In genomic region chr8:119439893-119440249, GRCm38 (mm10) we compare ENCODE assay signal across 8 mouse cellular contexts. TPM values are rescaled to one million over a fixed set of nuclear protein-coding genes. Genes with fewer than 3 reads are reported as not detected.
DNase-seq lines count a peak whose midpoint lies in the region; ATAC-seq and TF ChIP-seq lines count a peak whose summit lies in the region.

No protein-coding gene starts in this region.

- peak overlapping the region; percentile 12; the same call in 1 of the 2 replicates for H3K27ac ChIP-seq in forebrain, embryonic 10.5 days
- no peak overlapping the region for H3K27ac ChIP-seq in forebrain, embryonic 11.5 days (ENCODE audit: low read depth, low read length)
- H3K27ac ChIP-seq in midbrain, embryonic 10.5 days (replicated peaks), result peak overlapping the region; percentile 55; the same call in 1 of the 2 replicates
- no peak overlapping the region for H3K27ac ChIP-seq in midbrain, embryonic 14.5 days (replicated peaks; ENCODE audit: low read depth, low read length)
- no peak overlapping the region for H3K27ac ChIP-seq in liver, embryonic 12.5 days
- H3K27ac ChIP-seq in small intestine, adult 2 months (ENCODE audit: insufficient read depth, low read depth, low read length), result peak overlapping the region; percentile 95

- TF ChIP-seq CTCF in small intestine, adult 2 months (IDR thresholded peaks at IDR 0.05; ENCODE audit: extremely low read depth, insufficient read length, insufficient replicate concordance, low read depth, low read length), result no peak

- WGBS in forebrain, embryonic 10.5 days, result 71% methylated on average over 7 of the region's 7 CpGs
- 63% methylated on average over 7 of the region's 7 CpGs for WGBS in forebrain, embryonic 11.5 days
- WGBS in midbrain, embryonic 10.5 days, result 67% methylated on average over 7 of the region's 7 CpGs
- 60% methylated on average over 7 of the region's 7 CpGs for WGBS in midbrain, embryonic 14.5 days
- WGBS in liver, embryonic 12.5 days (ENCODE audit: insufficient replicate concordance), result 67% methylated on average over 7 of the region's 7 CpGs
- WGBS in small intestine, adult 2 months, result 73% methylated on average over 7 of the region's 7 CpGs

- peaks cover 44% of the 10 kb centered on the region for H3K27me3 ChIP-seq in forebrain, embryonic 10.5 days (ENCODE audit: poor library complexity, severe bottlenecking)
- peaks cover 3% of the 10 kb centered on the region; the same call in 1 of the 2 replicates for H3K27me3 ChIP-seq in forebrain, embryonic 11.5 days (ENCODE audit: control insufficient read depth, insufficient read depth, low read length)
- H3K27me3 ChIP-seq in midbrain, embryonic 10.5 days (ENCODE audit: low read depth, poor library complexity, severe bottlenecking), result peaks cover 37% of the 10 kb centered on the region
- H3K27me3 ChIP-seq in midbrain, embryonic 14.5 days (ENCODE audit: control insufficient read depth, insufficient read depth, low read length), result no peaks in the 10 kb centered on the region
- peaks cover 11% of the 10 kb centered on the region; the same call in 1 of the 2 replicates for H3K27me3 ChIP-seq in liver, embryonic 12.5 days (replicated peaks)
- H3K27me3 ChIP-seq in small intestine, adult 2 months (ENCODE audit: control insufficient read depth, insufficient read depth, low read length), result no peaks in the 10 kb centered on the region

- DNase-seq in forebrain, embryonic 10.5 days (ENCODE audit: extremely low spot score, low spot score), result no peak
- DNase-seq in forebrain, embryonic 11.5 days (ENCODE audit: low spot score), result no peak
- no peak for DNase-seq in midbrain, embryonic 10.5 days (ENCODE audit: low spot score)
- no peak for DNase-seq in midbrain, embryonic 14.5 days
- no peak for DNase-seq in cerebellum, adult 9-10 months
- DNase-seq in right cerebral cortex, postnatal 36 days (ENCODE audit: low spot score in 2 of 2), result no peak

- peaks cover 43% of the 10 kb centered on the region for H3K4me1 ChIP-seq in forebrain, embryonic 10.5 days
- H3K4me1 ChIP-seq in forebrain, embryonic 11.5 days (replicated peaks; ENCODE audit: control insufficient read depth, insufficient read depth, low read length), result no peaks in the 10 kb centered on the region; the same call in 1 of the 2 replicates
- peaks cover 32% of the 10 kb centered on the region for H3K4me1 ChIP-seq in midbrain, embryonic 10.5 days
- no peaks in the 10 kb centered on the region for H3K4me1 ChIP-seq in midbrain, embryonic 14.5 days (ENCODE audit: control insufficient read depth, insufficient read depth, low read length)
- peaks cover 29% of the 10 kb centered on the region for H3K4me1 ChIP-seq in liver, embryonic 12.5 days
- peaks cover 43% of the 10 kb centered on the region for H3K4me1 ChIP-seq in small intestine, adult 2 months (ENCODE audit: control insufficient read depth, insufficient read depth, insufficient read length, low read length)

- H3K9ac ChIP-seq in forebrain, embryonic 11.5 days (ENCODE audit: low read length), result no peak overlapping the region
- H3K9ac ChIP-seq in midbrain, embryonic 14.5 days (replicated peaks; ENCODE audit: low read length), result no peak overlapping the region
- no peak overlapping the region for H3K9ac ChIP-seq in liver, embryonic 12.5 days

- no peak for ATAC-seq in forebrain, embryonic 11.5 days (replicated peaks; ENCODE audit: low FRiP score)
- no peak for ATAC-seq in midbrain, embryonic 14.5 days (ENCODE audit: low FRiP score, low TSS enrichment)
- no peak for ATAC-seq in liver, embryonic 12.5 days

- H3K4me2 ChIP-seq in forebrain, embryonic 11.5 days (ENCODE audit: low read depth, low read length, severe bottlenecking), result no peak overlapping the region
- no peak overlapping the region for H3K4me2 ChIP-seq in midbrain, embryonic 14.5 days (ENCODE audit: low read length)
- H3K4me2 ChIP-seq in liver, embryonic 12.5 days, result peak overlapping the region; percentile 50

- H3K36me3 ChIP-seq in forebrain, embryonic 10.5 days (replicated peaks), result no peaks in the 10 kb centered on the region
- no peaks in the 10 kb centered on the region for H3K36me3 ChIP-seq in forebrain, embryonic 11.5 days (ENCODE audit: control insufficient read depth, insufficient read depth, low read length)
- no peaks in the 10 kb centered on the region for H3K36me3 ChIP-seq in midbrain, embryonic 10.5 days
- no peaks in the 10 kb centered on the region for H3K36me3 ChIP-seq in midbrain, embryonic 14.5 days (ENCODE audit: control insufficient read depth, insufficient read depth, low read length)
- peaks cover 23% of the 10 kb centered on the region for H3K36me3 ChIP-seq in liver, embryonic 12.5 days
- H3K36me3 ChIP-seq in small intestine, adult 2 months (ENCODE audit: control insufficient read depth, insufficient read depth, low read length), result peaks cover 39% of the 10 kb centered on the region

- no peaks in the 10 kb centered on the region for H3K9me3 ChIP-seq in forebrain, embryonic 10.5 days
- H3K9me3 ChIP-seq in forebrain, embryonic 11.5 days (ENCODE audit: control insufficient read depth, low read length), result no peaks in the 10 kb centered on the region
- H3K9me3 ChIP-seq in midbrain, embryonic 10.5 days (replicated peaks), result no peaks in the 10 kb centered on the region
- H3K9me3 ChIP-seq in midbrain, embryonic 14.5 days (ENCODE audit: control insufficient read depth, low read length), result no peaks in the 10 kb centered on the region
- H3K9me3 ChIP-seq in liver, embryonic 12.5 days (replicated peaks), result no peaks in the 10 kb centered on the region

- no peak overlapping the region for H3K4me3 ChIP-seq in forebrain, embryonic 10.5 days
- no peak overlapping the region for H3K4me3 ChIP-seq in forebrain, embryonic 11.5 days (ENCODE audit: low read depth, low read length)
- H3K4me3 ChIP-seq in midbrain, embryonic 10.5 days, result no peak overlapping the region
- H3K4me3 ChIP-seq in midbrain, embryonic 14.5 days (replicated peaks; ENCODE audit: low read depth, low read length), result no peak overlapping the region
- H3K4me3 ChIP-seq in liver, embryonic 12.5 days, result no peak overlapping the region
- H3K4me3 ChIP-seq in small intestine, adult 2 months (ENCODE audit: low read depth, low read length), result peak overlapping the region; percentile 57

- no peak for TF ChIP-seq POLR2A in small intestine, adult 2 months (IDR thresholded peaks at IDR 0.05; ENCODE audit: low read depth, low read length)

RNA-seq across cellular contexts. Expression of gene Osgin1, which starts 5.9 kb away (rescaled TPM):
- polyA plus RNA-seq in forebrain, embryonic 10.5 days (2016; fragmentation: Nextera tagmentation; extraction: Ambion mirVana), result 0.48 and 0.73 TPM in 2 replicates
- polyA plus RNA-seq in forebrain, embryonic 11.5 days (2014; fragmentation: Nextera tagmentation; extraction: Ambion mirVana), result 0.09 TPM in 1 of 2 replicates, not detected in the other
- polyA plus RNA-seq in midbrain, embryonic 10.5 days (2016; fragmentation: Nextera tagmentation; extraction: Ambion mirVana), result 0.21 and 0.23 TPM in 2 replicates
- 0.26 TPM in 1 of 2 replicates, not detected in the other for polyA plus RNA-seq in midbrain, embryonic 14.5 days (2014; fragmentation: Nextera tagmentation; extraction: Ambion mirVana)
- 13.3 and 13.6 TPM in 2 replicates for polyA plus RNA-seq in liver, embryonic 12.5 days (2016; fragmentation: Nextera tagmentation; extraction: Ambion mirVana)
- 78.7 and 306 TPM in 2 replicates for polyA plus RNA-seq in small intestine, adult 2 months (2012; rRNA removed)

RNA-seq across cellular contexts. Expression of gene Necab2, which starts 6.6 kb away (rescaled TPM):
- polyA plus RNA-seq in forebrain, embryonic 10.5 days (2016; fragmentation: Nextera tagmentation; extraction: Ambion mirVana), result 15.5 and 19.1 TPM in 2 replicates
- polyA plus RNA-seq in forebrain, embryonic 11.5 days (2014; fragmentation: Nextera tagmentation; extraction: Ambion mirVana), result 15.3 and 18.3 TPM in 2 replicates
- 16.3 and 17.0 TPM in 2 replicates for polyA plus RNA-seq in midbrain, embryonic 10.5 days (2016; fragmentation: Nextera tagmentation; extraction: Ambion mirVana)
- polyA plus RNA-seq in midbrain, embryonic 14.5 days (2014; fragmentation: Nextera tagmentation; extraction: Ambion mirVana), result 45.7 and 56.4 TPM in 2 replicates
- polyA plus RNA-seq in liver, embryonic 12.5 days (2016; fragmentation: Nextera tagmentation; extraction: Ambion mirVana), result 0.23 and 0.25 TPM in 2 replicates
- 0.44 and 0.72 TPM in 2 replicates for polyA plus RNA-seq in small intestine, adult 2 months (2012; rRNA removed)

RNA-seq across cellular contexts. Expression of gene Mlycd, which starts 45.2 kb away (rescaled TPM):
- polyA plus RNA-seq in forebrain, embryonic 10.5 days (2016; fragmentation: Nextera tagmentation; extraction: Ambion mirVana), result 9.2 and 10.2 TPM in 2 replicates
- polyA plus RNA-seq in forebrain, embryonic 11.5 days (2014; fragmentation: Nextera tagmentation; extraction: Ambion mirVana), result 12.0 and 13.5 TPM in 2 replicates
- polyA plus RNA-seq in midbrain, embryonic 10.5 days (2016; fragmentation: Nextera tagmentation; extraction: Ambion mirVana), result 10.9 and 11.4 TPM in 2 replicates
- 17.6 and 19.4 TPM in 2 replicates for polyA plus RNA-seq in midbrain, embryonic 14.5 days (2014; fragmentation: Nextera tagmentation; extraction: Ambion mirVana)
- 11.7 TPM in 2 replicates for polyA plus RNA-seq in liver, embryonic 12.5 days (2016; fragmentation: Nextera tagmentation; extraction: Ambion mirVana)
- 29.0 and 49.6 TPM in 2 replicates for polyA plus RNA-seq in small intestine, adult 2 months (2012; rRNA removed)

Comparison
In these comparisons a context has a peak if more than half of its experiments do, and no peak if none do; other contexts are left out.
1. H3K27ac ChIP-seq: peak in forebrain, embryonic 10.5 days (single experiment), midbrain, embryonic 10.5 days (single experiment) and small intestine, adult 2 months (single experiment); none in forebrain, embryonic 11.5 days (single experiment), midbrain, embryonic 14.5 days (single experiment) and liver, embryonic 12.5 days (single experiment).